Mouse (Mus musculus) C2C12 (cell line): Measurements from ENCODE around the gene Khdc4.

Source experiments
- CEBPB ChIP-seq: IDR thresholded peaks from one replicate; pipeline ENCODE4 v1.6.1; 2011; ENCODE audit warnings: low read depth, mild to moderate bottlenecking, control low read depth, moderate library complexity
- CTCF ChIP-seq: IDR thresholded peaks from one replicate; pipeline ENCODE4 v1.5.1; 2011; ENCODE audit not compliant: control insufficient read depth, insufficient read depth, insufficient read length
- MAX ChIP-seq: IDR thresholded peaks from one replicate; pipeline ENCODE4 v1.6.1; 2011; ENCODE audit warnings: mild to moderate bottlenecking, control low read depth
- MYOD1 ChIP-seq: IDR thresholded peaks from one replicate; pipeline ENCODE4 v1.6.1; 2011; ENCODE audit warnings: low read depth; ENCODE audit not compliant: control insufficient read depth, insufficient read length
- MYOG ChIP-seq: IDR thresholded peaks from one replicate; pipeline ENCODE4 v1.6.1; 2011; ENCODE audit not compliant: control insufficient read depth, insufficient read length; ENCODE audit errors: extremely low read depth
- USF1 ChIP-seq: IDR thresholded peaks from one replicate; pipeline ENCODE4 v1.6.1; 2011; ENCODE audit warnings: low read depth, mild to moderate bottlenecking, control low read depth, moderate library complexity

GRCm38 (mm10) chr3:88647076-88647475 is 38.5 kb upstream of the Khdc4 start:
- TF ChIP-seq CTCF (no peak), MAX (no peak), USF1 (no peak), MYOD1 (no peak), CEBPB (no peak), MYOG (no peak)
